Mouse (Mus musculus) MEL (cell line): Measurements from ENCODE around the gene Prpsap1. TPM values are rescaled to one million over a fixed set of nuclear protein-coding genes. Genes with fewer than 3 reads are reported as not detected.

Experiments used
- DNase-seq: peaks from one replicate; pipeline ENCODE4 v3.0.0; 2011; ENCODE audit warnings: low read depth, low spot score
- H3K27ac ChIP-seq: 2 replicates; pipeline ENCODE4 v1.5.1; 2012; ENCODE audit warnings: low read depth, mild to moderate bottlenecking, control low read depth, low read length, moderate library complexity; ENCODE audit not compliant: control insufficient read depth
- H3K27me3 ChIP-seq, 2 experiments: fragments of 150-350 bp in 1 of 2; sonication (generic) in 1 of 2; 2 replicates each; pipeline ENCODE4 v1.6.1; 2012; ENCODE audit warnings: low read length in 2 of 2, mild to moderate bottlenecking in 2 of 2, improper control_type of control experiment in 1 of 2, moderate library complexity in 1 of 2; ENCODE audit not compliant: insufficient read depth in 2 of 2, control insufficient read depth in 1 of 2
- H3K36me3 ChIP-seq, 2 experiments: 2 replicates each; pipeline ENCODE4 v1.6.1; 2012 to 2014; ENCODE audit warnings: low read length in 2 of 2, improper control_type of control experiment in 1 of 2, inconsistent platforms in 1 of 2, mild to moderate bottlenecking in 1 of 2; ENCODE audit not compliant: insufficient read depth in 2 of 2, control insufficient read depth in 1 of 2
- H3K4me1 ChIP-seq, 2 experiments: fragments of 150-350 bp in 1 of 2; sonication (generic) in 1 of 2; 2 replicates each; pipeline ENCODE4 v1.6.1; 2012; ENCODE audit warnings: low read length in 2 of 2, improper control_type of control experiment in 1 of 2, mild to moderate bottlenecking in 1 of 2; ENCODE audit not compliant: insufficient read depth in 2 of 2, control insufficient read depth in 1 of 2
- H3K4me3 ChIP-seq, 2 experiments: fragments of 150-350 bp in 1 of 2; sonication (generic) in 1 of 2; 2 replicates each; pipeline ENCODE4 v1.5.1; 2012; ENCODE audit warnings: low read depth in 2 of 2, low read length in 2 of 2, mild to moderate bottlenecking in 2 of 2, moderate library complexity in 2 of 2, control low read depth in 1 of 2, improper control_type of control experiment in 1 of 2; ENCODE audit not compliant: control insufficient read depth in 1 of 2, insufficient read depth in 1 of 2
- H3K79me2 ChIP-seq: 2 replicates; pipeline ENCODE4 v1.6.1; 2012; ENCODE audit warnings: mild to moderate bottlenecking, low read length, moderate library complexity; ENCODE audit not compliant: control insufficient read depth, poor library complexity, insufficient read depth
- H3K9ac ChIP-seq: 2 replicates; pipeline ENCODE4 v1.6.1; 2012; ENCODE audit warnings: low read depth, mild to moderate bottlenecking, control low read depth, low read length, moderate library complexity; ENCODE audit not compliant: control insufficient read depth, poor library complexity, severe bottlenecking
- H3K9me3 ChIP-seq: fragments of 150-350 bp; sonication (generic); replicated peaks from 2 replicates; pipeline ENCODE4 v1.6.1; 2012; ENCODE audit warnings: mild to moderate bottlenecking, low read length, improper control_type of control experiment, moderate library complexity; ENCODE audit not compliant: insufficient read depth
- BHLHE40 ChIP-seq: IDR thresholded peaks from 2 replicates; pipeline ENCODE4 v1.6.1; 2012; ENCODE audit warnings: low read depth, mild to moderate bottlenecking, inconsistent platforms, low read length, improper control_type of control experiment, borderline replicate concordance
- CHD1 ChIP-seq: IDR thresholded peaks from 2 replicates; pipeline ENCODE4 v1.6.1; 2012; ENCODE audit warnings: low read depth, mild to moderate bottlenecking, inconsistent platforms, low read length, improper control_type of control experiment
- CHD2 ChIP-seq: IDR thresholded peaks from 2 replicates; pipeline ENCODE4 v1.6.1; 2011; ENCODE audit warnings: low read length, improper control_type of control experiment
- CTCF ChIP-seq, 3 experiments: IDR thresholded peaks in 2 of 3; conservative IDR thresholded peaks in 1 of 3; 2 replicates each; pipeline ENCODE4 v1.5.1; 2011 to 2012; ENCODE audit warnings: low read length in 3 of 3, low read depth in 2 of 3, mild to moderate bottlenecking in 2 of 3, improper control_type of control experiment in 1 of 3, inconsistent platforms in 1 of 3, mixed read lengths in 1 of 3, moderate library complexity in 1 of 3; ENCODE audit not compliant: control insufficient read depth in 1 of 3, insufficient read depth in 1 of 3, poor library complexity in 1 of 3, severe bottlenecking in 1 of 3
- EP300 ChIP-seq, 2 experiments: IDR thresholded peaks; 2 replicates each; pipeline ENCODE4 v1.6.1; 2011; ENCODE audit warnings: improper control_type of control experiment in 2 of 2, low read length in 2 of 2, low read depth in 1 of 2, mild to moderate bottlenecking in 1 of 2
- GATA1 ChIP-seq: IDR thresholded peaks from 2 replicates; pipeline ENCODE4 v1.6.1; 2011; ENCODE audit warnings: low read depth, low read length, improper control_type of control experiment
- HCFC1 ChIP-seq: IDR thresholded peaks from 2 replicates; pipeline ENCODE4 v1.6.1; 2012; ENCODE audit warnings: low read depth, mild to moderate bottlenecking, inconsistent platforms, low read length, improper control_type of control experiment, moderate library complexity
- JUND ChIP-seq: IDR thresholded peaks from 2 replicates; pipeline ENCODE4 v1.6.1; 2011; ENCODE audit warnings: low read depth, mild to moderate bottlenecking, improper control_type of control experiment, low read length
- KAT2A ChIP-seq: conservative IDR thresholded peaks from 2 replicates; pipeline ENCODE4 v1.6.1; 2012; ENCODE audit warnings: low read depth, low read length, improper control_type of control experiment, inconsistent platforms
- MAZ ChIP-seq: IDR thresholded peaks from 2 replicates; pipeline ENCODE4 v1.6.1; 2012; ENCODE audit warnings: low read depth, mild to moderate bottlenecking, inconsistent platforms, low read length, improper control_type of control experiment
- MXI1 ChIP-seq: IDR thresholded peaks from 2 replicates; pipeline ENCODE4 v1.6.1; 2011; ENCODE audit warnings: mild to moderate bottlenecking, low read depth, low read length, improper control_type of control experiment
- MYB ChIP-seq: IDR thresholded peaks from 2 replicates; pipeline ENCODE4 v1.6.1; 2011; ENCODE audit warnings: mild to moderate bottlenecking, low read depth, low read length, improper control_type of control experiment
- MYC ChIP-seq: IDR thresholded peaks from 2 replicates; pipeline ENCODE4 v1.6.1; 2011; ENCODE audit warnings: low read depth, mild to moderate bottlenecking, low read length, improper control_type of control experiment, moderate library complexity
- NELFE ChIP-seq: IDR thresholded peaks from 2 replicates; pipeline ENCODE4 v1.6.1; 2011; ENCODE audit warnings: low read depth, low read length, improper control_type of control experiment
- NRF1 ChIP-seq: IDR thresholded peaks from 2 replicates; pipeline ENCODE4 v1.6.1; 2014; ENCODE audit warnings: low read depth, mild to moderate bottlenecking, inconsistent platforms, low read length, improper control_type of control experiment, moderate library complexity; ENCODE audit not compliant: poor library complexity, insufficient read depth, severe bottlenecking
- POLR2A ChIP-seq, 2 experiments: IDR thresholded peaks; 2 replicates each; pipeline ENCODE4 v1.6.1; 2011 to 2012; ENCODE audit warnings: low read length in 2 of 2, mild to moderate bottlenecking in 2 of 2, control low read depth in 1 of 2, improper control_type of control experiment in 1 of 2, low read depth in 1 of 2, moderate library complexity in 1 of 2; ENCODE audit not compliant: control insufficient read depth in 1 of 2, insufficient read depth in 1 of 2, poor library complexity in 1 of 2
- POLR2AphosphoS2 ChIP-seq: IDR thresholded peaks from 2 replicates; pipeline ENCODE4 v1.6.1; 2011; ENCODE audit warnings: low read length, improper control_type of control experiment
- POLR2AphosphoS5 ChIP-seq: IDR thresholded peaks from 2 replicates; pipeline ENCODE4 v1.6.1; 2012; ENCODE audit warnings: low read depth, borderline replicate concordance, mild to moderate bottlenecking, inconsistent platforms, low read length, moderate library complexity, mixed read lengths
- RAD21 ChIP-seq: IDR thresholded peaks from 2 replicates; pipeline ENCODE4 v1.6.1; 2011; ENCODE audit warnings: mild to moderate bottlenecking, low read depth, low read length, improper control_type of control experiment
- RCOR1 ChIP-seq: IDR thresholded peaks from 2 replicates; pipeline ENCODE4 v1.6.1; 2012; ENCODE audit warnings: low read depth, mild to moderate bottlenecking, inconsistent platforms, low read length, improper control_type of control experiment
- SIN3A ChIP-seq: IDR thresholded peaks from 2 replicates; pipeline ENCODE4 v1.6.1; 2012; ENCODE audit warnings: low read length, improper control_type of control experiment, inconsistent platforms
- SMC3 ChIP-seq: IDR thresholded peaks from 2 replicates; pipeline ENCODE4 v1.6.1; 2011; ENCODE audit warnings: low read depth, low read length, improper control_type of control experiment
- TAL1 ChIP-seq: IDR thresholded peaks from 2 replicates; pipeline ENCODE4 v1.6.1; 2012; ENCODE audit warnings: mild to moderate bottlenecking, inconsistent platforms, low read length, moderate library complexity, mixed read lengths
- TBP ChIP-seq: IDR thresholded peaks from 2 replicates; pipeline ENCODE4 v1.8.0; 2011; ENCODE audit warnings: low read depth, low read length, improper control_type of control experiment
- UBTF ChIP-seq: IDR thresholded peaks from 2 replicates; pipeline ENCODE4 v1.6.1; 2012; ENCODE audit warnings: low read depth, mild to moderate bottlenecking, inconsistent platforms, low read length, improper control_type of control experiment, moderate library complexity, borderline replicate concordance; ENCODE audit not compliant: insufficient read depth
- USF1 ChIP-seq: IDR thresholded peaks from 2 replicates; pipeline ENCODE4 v1.6.1; 2014; ENCODE audit warnings: low read depth, mild to moderate bottlenecking, inconsistent platforms, low read length, improper control_type of control experiment, moderate library complexity
- USF2 ChIP-seq, 2 experiments: IDR thresholded peaks; 2 replicates each; pipeline ENCODE4 v1.6.1; 2011 to 2012; ENCODE audit warnings: improper control_type of control experiment in 2 of 2, low read length in 2 of 2, borderline replicate concordance in 1 of 2, inconsistent platforms in 1 of 2, low read depth in 1 of 2, mild to moderate bottlenecking in 1 of 2; ENCODE audit not compliant: insufficient read depth in 1 of 2
- ZC3H11A ChIP-seq: IDR thresholded peaks from 2 replicates; pipeline ENCODE4 v1.6.1; 2012; ENCODE audit warnings: low read depth, mild to moderate bottlenecking, inconsistent platforms, low read length, improper control_type of control experiment
- ZMIZ1 ChIP-seq: IDR thresholded peaks from 2 replicates; pipeline ENCODE4 v1.6.1; 2012; ENCODE audit warnings: low read depth, mild to moderate bottlenecking, inconsistent platforms, low read length, improper control_type of control experiment, moderate library complexity
- ZNF384 ChIP-seq: IDR thresholded peaks from 2 replicates; pipeline ENCODE4 v1.6.1; 2012; ENCODE audit warnings: low read depth, mild to moderate bottlenecking, inconsistent platforms, low read length, improper control_type of control experiment
- polyA plus RNA-seq, 2 experiments: library from polyadenylated mRNA; stranded (reverse) in 1 of 2; unstranded in 1 of 2; fragments of >175 nt in 1 of 2; fragments of >200 nt in 1 of 2; gene quantifications; 2 replicates each; pipeline versions ENCODE4 v1.2.1 to v1.2.4; 2012; ENCODE audit warnings: low replicate concordance in 2 of 2, low read depth in 1 of 2; ENCODE audit not compliant: insufficient read length in 2 of 2, insufficient read depth in 1 of 2, missing spikeins in 1 of 2
- total RNA-seq: library from RNA; depleted of rRNA; stranded (reverse); fragments of 300-350 nt; gene quantifications from 2 replicates; pipeline ENCODE4 v1.2.3, GENCODE M21; 2012

Prpsap1 gene
- total and polyA plus RNA-seq, 3 experiments: 112 to 155 TPM; not detected in 1

GRCm38 (mm10) chr11:116506151-116506875, 12.3 kb upstream of the Prpsap1 start (continued):
- 0 out of 2 replicates have a peak, but pooled peaks have one; percentile 10 for TF ChIP-seq NRF1
- peak; percentile 96 for TF ChIP-seq TAL1
- peak; percentile 79 for TF ChIP-seq USF1
- peak; percentile 92 for TF ChIP-seq BHLHE40
- no peak for TF ChIP-seq POLR2AphosphoS5
- no peak for TF ChIP-seq UBTF
- peak; percentile 78 for TF ChIP-seq TBP
- peak; percentile 55 for TF ChIP-seq NELFE
- TF ChIP-seq MYB: peak; percentile 99
- peak; percentile 70 for TF ChIP-seq HCFC1
- TF ChIP-seq CHD2: peak; percentile 44; the same call in 1 of the 2 replicates
- TF ChIP-seq SIN3A: peak; percentile 99
- TF ChIP-seq SMC3: peak; percentile 14; the same call in 1 of the 2 replicates
- peak; percentile 33 to 73; a peak in 2 of 4 replicates for TF ChIP-seq POLR2A (IDR thresholded peaks at IDR 0.05; ENCODE audit: control insufficient read depth in 1 of 2, insufficient read depth in 1 of 2, low read depth in 1 of 2, low read length in 2 of 2, poor library complexity in 1 of 2)
- peak; percentile 78; the same call in 1 of the 2 replicates for TF ChIP-seq MXI1
- peak in 1 of 2 experiments; percentile 100 for TF ChIP-seq EP300 (IDR thresholded peaks at IDR 0.05; ENCODE audit: low read depth in 1 of 2, low read length in 2 of 2)
- peak; percentile 90 for TF ChIP-seq MAZ
- peak; percentile 88; the same call in 1 of the 2 replicates for TF ChIP-seq JUND
- TF ChIP-seq KAT2A: peak; percentile 56
- TF ChIP-seq GATA1: peak; percentile 100
- no peak for TF ChIP-seq CTCF (IDR thresholded peaks at IDR 0.05 in 2 of 3, conservative IDR thresholded peaks at IDR 0.05 in 1 of 3; ENCODE audit: control insufficient read depth in 1 of 3, insufficient read depth in 1 of 3, low read depth in 2 of 3, low read length in 3 of 3, poor library complexity in 1 of 3, severe bottlenecking in 1 of 3)
- no peak for TF ChIP-seq ZC3H11A
- TF ChIP-seq CHD1: no peak
- TF ChIP-seq RAD21: no peak

DNA sequence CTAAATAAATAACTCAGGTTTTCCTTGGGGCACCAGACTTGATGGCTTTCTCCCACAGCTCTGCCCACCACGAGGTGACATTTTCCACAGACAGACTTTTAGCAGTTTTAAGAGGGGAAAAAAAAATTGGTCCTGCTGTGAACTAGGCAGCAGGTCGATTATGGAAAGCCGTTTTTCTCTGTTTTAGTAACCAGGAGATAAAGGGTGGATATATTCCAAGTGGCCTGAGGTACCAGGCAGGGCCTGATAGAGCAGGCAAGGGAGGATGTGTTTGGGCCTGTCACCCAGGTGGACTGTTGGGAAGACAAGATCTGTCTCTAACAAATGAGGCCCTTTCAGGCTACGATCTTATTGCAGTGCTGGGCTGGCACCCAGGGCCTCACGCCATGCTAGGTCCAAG, 11.6 kb upstream of the Prpsap1 start:
- Histone ChIP-seq H3K9ac (peak overlapping the region; percentile 78), H3K36me3 (peaks cover 0 to 24% of the 10 kb centered on the region in 2 experiments; a peak in 2 of 4 replicates), H3K4me1 (peaks cover 21 to 36% of the 10 kb centered on the region in 2 experiments), H3K79me2 (no peaks in the 10 kb centered on the region; the same call in 1 of the 2 replicates), H3K9me3 (no peaks in the 10 kb centered on the region), H3K4me3 (peak overlapping the region; percentile 11 to 41; a peak in 3 of 4 replicates), H3K27me3 (no peaks in the 10 kb centered on the region), H3K27ac (peak overlapping the region; percentile 100)
- peak; percentile 80 for DNase-seq
- TF ChIP-seq MYC (peak; percentile 42; the same call in 1 of the 2 replicates), ZC3H11A (no peak), NRF1 (no peak), CHD2 (no peak), NELFE (0 out of 2 replicates have a peak, but pooled peaks have one; percentile 12), USF2 (IDR thresholded peaks at IDR 0.05; ENCODE audit: borderline replicate concordance in 1 of 2, insufficient read depth in 1 of 2, low read depth in 1 of 2, low read length in 2 of 2) (no peak), RCOR1 (no peak), BHLHE40 (0 out of 2 replicates have a peak, but pooled peaks have one; percentile 19), CTCF (IDR thresholded peaks at IDR 0.05 in 2 of 3, conservative IDR thresholded peaks at IDR 0.05 in 1 of 3; ENCODE audit: control insufficient read depth in 1 of 3, insufficient read depth in 1 of 3, low read depth in 2 of 3, low read length in 3 of 3, poor library complexity in 1 of 3, severe bottlenecking in 1 of 3) (no peak), TAL1 (no peak), KAT2A (peak; percentile 29; the same call in 1 of the 2 replicates), TBP (no peak), ZMIZ1 (peak; percentile 25; the same call in 1 of the 2 replicates), HCFC1 (no peak), POLR2AphosphoS2 (no peak), UBTF (no peak), ZNF384 (peak; percentile 77), SMC3 (no peak)
